Mouse (Mus musculus) E14TG2a.4 (cell line): ENCODE measurements at regions not wholly inside any gene's neighbourhood (a gene's known extent, or its start where the extent isn't known, plus 50 kb on each side); places are given as distances from the start of the nearest gene placed in this dataset.
A peak's percentile ranks its signal among the peaks of the same experiment; 100 is the strongest.
"Not testable (repeated sequence)": the region's sequence is repeated elsewhere in the genome, so short reads cannot be mapped to it uniquely, and the experiment has no call there.

Experiments
- H3K27me3 ChIP-seq: 2 replicates; pipeline ENCODE4 v1.6.1; 2014; ENCODE audit warnings: low read length, control low read depth; ENCODE audit not compliant: insufficient read depth
- H3K36me3 ChIP-seq: 2 replicates; pipeline ENCODE4 v1.6.1; 2014; ENCODE audit warnings: low read length, control low read depth; ENCODE audit not compliant: insufficient read depth
- H3K4me1 ChIP-seq: replicated peaks from 2 replicates; pipeline ENCODE4 v1.6.1; 2014; ENCODE audit warnings: low read depth, low read length, control low read depth
- H3K4me3 ChIP-seq: replicated peaks from 2 replicates; pipeline ENCODE4 v1.5.1; 2014; ENCODE audit warnings: mild to moderate bottlenecking, low read length
- H3K9me3 ChIP-seq: 2 replicates; pipeline ENCODE4 v1.6.1; 2014; ENCODE audit warnings: low read length, control low read depth
- CTCF ChIP-seq: conservative IDR thresholded peaks from 2 replicates; pipeline ENCODE4 v1.5.1; 2014; ENCODE audit warnings: low read length
- NANOG ChIP-seq: IDR thresholded peaks from 2 replicates; pipeline ENCODE4 v1.6.1; 2014; ENCODE audit warnings: borderline replicate concordance, low read length, mixed read lengths
- POU5F1 ChIP-seq: IDR thresholded peaks from 2 replicates; pipeline ENCODE4 v1.6.1; 2014; ENCODE audit warnings: low read length, borderline replicate concordance

DNA sequence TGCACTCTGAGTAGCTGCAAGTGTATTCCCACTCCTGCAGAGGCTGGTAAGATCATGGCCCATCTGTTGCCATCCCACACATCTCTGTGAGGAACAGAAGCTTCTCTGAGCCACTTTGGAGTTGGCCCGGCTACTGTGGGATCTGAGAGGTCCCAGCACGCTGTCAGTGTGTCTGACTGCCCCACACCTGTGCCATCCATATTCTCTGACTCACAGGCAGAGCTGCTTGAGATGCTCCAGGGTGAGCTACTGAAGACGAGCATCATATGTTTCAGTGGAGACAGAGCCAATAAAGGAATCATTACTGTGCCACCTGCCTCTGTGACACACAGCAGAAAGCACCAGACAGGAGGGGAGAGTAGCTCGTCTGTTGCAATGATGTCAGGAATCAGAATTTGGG is 352.8 kb downstream of the Plekhb2 start:
- TF ChIP-seq NANOG (no peak), CTCF (no peak), POU5F1 (no peak)
- H3K4me1 ChIP-seq = no peaks in the 10 kb centered on the region

DNA sequence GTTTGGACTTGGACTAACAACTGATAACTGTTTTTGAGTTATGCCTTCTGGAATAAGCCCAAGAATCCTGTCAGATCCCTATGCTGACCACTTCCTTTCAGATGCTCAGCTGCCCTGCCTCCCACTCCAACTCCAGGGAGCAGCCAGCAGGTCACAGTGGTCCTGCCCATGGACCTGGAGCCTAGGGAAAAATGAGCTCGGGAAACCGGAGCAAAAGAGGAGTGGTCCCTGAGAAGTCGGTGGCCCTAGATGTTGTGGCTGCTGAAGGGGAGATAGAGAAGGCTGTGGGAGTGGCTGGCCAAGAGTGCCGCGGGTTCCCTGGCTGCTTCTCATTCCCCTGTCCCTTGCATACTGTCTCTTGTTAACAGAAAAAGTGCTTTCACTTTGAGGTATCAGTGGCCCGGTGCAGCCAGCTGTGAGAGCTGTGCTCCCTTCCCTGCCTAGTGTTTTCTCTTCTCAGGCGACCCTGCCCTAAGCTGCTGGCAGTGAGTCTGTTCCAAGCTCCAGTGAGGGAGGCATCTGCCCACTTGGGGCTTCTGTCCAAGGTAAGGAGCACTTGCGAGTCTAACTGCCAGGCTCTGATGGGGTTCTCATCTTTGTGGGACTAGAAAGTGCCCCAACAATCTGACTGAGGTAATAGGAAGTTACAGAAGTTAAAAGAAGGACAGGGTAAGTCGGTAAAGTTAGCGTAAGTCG is 357.2 kb downstream of the Plekhb2 start:
- H3K36me3 ChIP-seq = no peaks in the 10 kb centered on the region
- TF ChIP-seq CTCF (no peak), POU5F1 (no peak), NANOG (no peak)
- H3K4me1 ChIP-seq = no peaks in the 10 kb centered on the region
- peaks cover 28% of the 10 kb centered on the region for H3K9me3 ChIP-seq
- H3K27me3 ChIP-seq = no peaks in the 10 kb centered on the region
- H3K4me3 ChIP-seq = no peak overlapping the region

More for the DNA sequence above, 352.8 kb downstream of the Plekhb2 start:
- H3K4me3 ChIP-seq = no peak overlapping the region
- no peaks in the 10 kb centered on the region for H3K27me3 ChIP-seq
- peaks cover 28% of the 10 kb centered on the region for H3K9me3 ChIP-seq
- H3K36me3 ChIP-seq = no peaks in the 10 kb centered on the region

GRCm38 (mm10) chr1:35212111-35212891 is 362.5 kb downstream of the Plekhb2 start:
- Histone ChIP-seq H3K4me1 (peaks cover 10% of the 10 kb centered on the region), H3K36me3 (no peaks in the 10 kb centered on the region; the same call in 1 of the 2 replicates), H3K9me3 (peaks cover 31% of the 10 kb centered on the region), H3K4me3 (no peak overlapping the region), H3K27me3 (no peaks in the 10 kb centered on the region; the same call in 1 of the 2 replicates)
- TF ChIP-seq CTCF (no peak), NANOG (no peak), POU5F1 (no peak)

DNA sequence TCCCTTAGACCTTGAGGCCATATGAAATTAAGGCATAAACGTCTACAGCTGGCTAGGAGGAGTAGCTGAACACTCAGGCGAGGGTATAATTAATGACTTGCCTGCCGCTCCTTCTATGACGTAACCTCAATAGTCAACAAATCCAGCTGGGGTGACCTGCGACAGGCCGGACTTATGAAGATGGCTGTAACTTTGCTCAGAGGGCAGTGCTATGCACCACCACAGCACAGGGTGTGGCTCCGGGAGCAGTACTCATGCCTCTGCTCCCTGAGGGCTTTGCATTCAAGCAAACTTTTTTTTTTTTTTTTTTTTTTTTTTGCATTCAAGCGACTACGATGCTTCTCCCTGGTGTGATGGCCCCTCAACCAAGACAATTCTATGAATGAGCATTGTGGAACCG is 364.1 kb downstream of the Plekhb2 start:
- peaks cover 10% of the 10 kb centered on the region for H3K4me1 ChIP-seq
- H3K27me3 ChIP-seq = no peaks in the 10 kb centered on the region; the same call in 1 of the 2 replicates
- H3K36me3 ChIP-seq = peaks cover 3% of the 10 kb centered on the region; the same call in 1 of the 2 replicates
- no peak for TF ChIP-seq POU5F1
- TF ChIP-seq NANOG = no peak
- no peak for TF ChIP-seq CTCF
- no peak overlapping the region for H3K4me3 ChIP-seq
- peaks cover 46% of the 10 kb centered on the region for H3K9me3 ChIP-seq

DNA sequence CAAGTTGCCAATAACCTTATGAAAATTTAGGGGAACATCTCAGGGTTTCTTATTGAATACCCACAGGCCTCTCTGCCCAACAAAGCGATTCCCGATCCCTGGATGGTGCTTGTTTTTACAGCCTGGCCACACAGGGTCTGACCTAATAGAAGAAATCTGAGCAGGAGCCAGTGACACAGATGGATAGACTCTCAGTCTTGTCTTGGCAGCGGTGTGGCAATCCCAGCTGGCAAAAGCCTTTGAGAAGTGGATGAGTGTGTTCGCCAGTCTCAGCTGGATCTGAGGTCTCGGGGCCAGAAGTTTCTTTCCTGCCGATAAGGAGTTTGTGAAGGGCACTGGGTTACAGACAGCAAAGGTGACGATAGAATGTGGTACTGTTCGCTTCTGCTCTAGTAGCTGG is 366.6 kb downstream of the Plekhb2 start:
- Histone ChIP-seq H3K4me3 (no peak overlapping the region), H3K4me1 (peaks cover 10% of the 10 kb centered on the region), H3K27me3 (no peaks in the 10 kb centered on the region; the same call in 1 of the 2 replicates), H3K36me3 (peaks cover 10% of the 10 kb centered on the region; the same call in 1 of the 2 replicates), H3K9me3 (peaks cover 71% of the 10 kb centered on the region)
- TF ChIP-seq POU5F1 (no peak), NANOG (no peak), CTCF (no peak)

DNA sequence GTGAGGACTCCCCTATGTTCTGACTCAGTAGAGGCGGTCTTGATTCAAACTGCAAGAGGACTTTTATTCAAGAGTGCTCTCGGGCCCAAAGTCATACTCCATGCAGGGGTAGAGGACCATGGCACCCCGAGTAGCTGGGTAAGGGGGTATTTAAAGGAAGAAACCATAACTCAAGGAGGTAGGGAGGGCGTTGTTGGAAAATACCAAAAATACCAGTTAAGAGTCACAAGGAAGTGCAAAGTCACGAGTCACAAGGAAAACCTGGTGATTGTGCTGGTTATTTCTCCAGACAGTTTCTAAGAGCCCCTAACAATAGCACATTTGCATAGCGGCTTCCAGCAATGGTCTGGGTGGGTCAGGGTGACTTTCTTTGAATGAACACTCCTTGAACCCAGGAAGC is 370.4 kb downstream of the Plekhb2 start:
- not testable (repeated sequence) for H3K4me3 ChIP-seq, H3K27me3 ChIP-seq, H3K36me3 ChIP-seq, H3K4me1 ChIP-seq
- peaks cover 90% of the 10 kb centered on the region for H3K9me3 ChIP-seq

- Histone ChIP-seq H3K4me3 (no peak overlapping the region), H3K4me1 (0 out of 2 replicates have a peak, but pooled peaks cover 4% of the 10 kb centered on the region), H3K36me3 (peaks cover 10% of the 10 kb centered on the region; the same call in 1 of the 2 replicates), H3K27me3 (no peaks in the 10 kb centered on the region), H3K9me3 (peaks cover 84% of the 10 kb centered on the region)
- TF ChIP-seq POU5F1 (no peak), NANOG (no peak), CTCF (no peak)
These were observed 371.0 kb downstream of the Plekhb2 start for GRCm38 (mm10) chr1:35220751-35221150.

DNA sequence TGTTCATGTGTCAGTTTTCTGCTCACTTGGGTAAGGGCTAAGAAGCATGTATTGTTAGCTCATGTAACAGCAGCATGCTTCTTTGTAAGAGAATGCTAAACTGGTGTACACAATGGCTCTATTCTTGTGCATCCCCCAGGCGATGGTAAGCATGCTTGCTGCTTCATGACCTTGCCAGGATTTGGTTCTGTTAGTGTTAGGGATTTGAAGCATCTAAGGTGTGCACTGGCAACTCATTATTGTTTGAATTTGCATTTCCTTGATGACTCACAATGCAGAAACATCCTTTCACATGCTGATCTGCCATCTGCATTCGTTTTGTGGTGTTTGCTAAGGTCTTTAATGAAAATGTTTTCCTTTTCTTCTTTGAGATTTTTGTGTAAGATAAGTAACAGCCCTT is 382.8 kb downstream of the Plekhb2 start:
- Histone ChIP-seq H3K4me3 (no peak overlapping the region), H3K4me1 (peaks cover 22% of the 10 kb centered on the region), H3K27me3 (no peaks in the 10 kb centered on the region), H3K36me3 (peaks cover 23% of the 10 kb centered on the region), H3K9me3 (peaks cover 86% of the 10 kb centered on the region)
- TF ChIP-seq POU5F1 (peak; percentile 45; the same call in 1 of the 2 replicates), CTCF (no peak), NANOG (peak; percentile 82; the same call in 1 of the 2 replicates)

GRCm38 (mm10) chr1:35238139-35238538 is 388.4 kb downstream of the Plekhb2 start:
- H3K36me3 ChIP-seq = peaks cover 20% of the 10 kb centered on the region
- TF ChIP-seq CTCF (no peak), NANOG (peak; percentile 70; the same call in 1 of the 2 replicates)
- H3K9me3 ChIP-seq = peaks cover 42% of the 10 kb centered on the region
- peaks cover 28% of the 10 kb centered on the region for H3K4me1 ChIP-seq
- no peaks in the 10 kb centered on the region for H3K27me3 ChIP-seq
- H3K4me3 ChIP-seq = no peak overlapping the region
